Mouse (Mus musculus): ENCODE measurements at regions not wholly inside any gene's neighbourhood (a gene's known extent, or its start where the extent isn't known, plus 50 kb on each side); places are given as distances from the start of the nearest gene placed in this dataset.
"Not testable (repeated sequence)": the region's sequence is repeated elsewhere in the genome, so short reads cannot be mapped to it uniquely, and the experiment has no call there.

DNA sequence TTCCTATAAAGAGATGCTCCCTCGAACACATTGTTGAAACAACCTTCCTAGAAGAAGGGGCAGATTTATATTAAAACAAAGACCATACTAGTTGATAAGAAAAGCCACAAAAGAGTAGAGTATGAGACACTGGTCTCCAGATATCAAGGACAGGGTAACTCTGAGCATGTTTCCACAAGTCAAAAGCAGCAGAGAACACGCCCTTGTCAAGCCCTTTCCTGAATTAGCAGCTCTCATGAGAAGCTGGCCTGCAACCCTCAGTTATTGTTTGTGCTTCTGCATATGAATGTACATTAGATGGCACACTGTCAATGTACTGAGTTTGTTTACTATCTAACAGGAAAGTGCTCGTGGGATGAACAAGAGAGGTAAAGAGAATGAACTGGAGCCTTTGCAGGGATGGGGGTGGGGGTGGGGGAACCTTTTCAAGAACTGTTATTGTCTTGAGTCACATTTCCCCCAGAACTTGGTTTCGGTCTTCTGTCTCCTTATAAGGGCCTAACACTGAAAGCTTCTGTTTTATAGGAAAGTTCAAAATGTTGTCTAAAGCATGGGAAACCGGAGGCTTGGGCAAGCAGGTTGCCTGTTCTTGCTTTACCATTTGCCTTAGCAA lies 228.6 kb upstream of the Zpld1 start:
- no peak for DNase-seq
- intact Hi-C loops (cut with DNase I) = no loop called here

DNA sequence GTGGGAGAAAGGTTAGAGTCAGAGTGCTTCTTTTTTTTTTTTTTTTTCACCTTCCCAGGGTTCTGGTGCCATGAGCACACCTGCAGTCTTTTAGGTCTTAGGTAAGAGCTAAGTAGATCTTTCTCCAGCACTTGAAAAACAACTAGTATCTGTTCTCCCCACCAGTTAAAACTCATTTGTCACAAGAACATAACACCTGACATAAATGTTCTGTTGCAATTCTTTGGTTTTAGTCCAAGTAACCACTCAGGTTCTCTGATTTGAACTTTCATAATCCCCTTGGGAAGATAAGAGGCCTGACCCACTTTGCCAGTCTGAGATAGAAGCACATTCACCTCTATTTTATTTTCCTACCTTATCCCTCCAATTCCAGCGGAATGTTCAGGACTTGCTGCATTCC lies 225.5 kb upstream of the Zpld1 start:
- no peak for DNase-seq
- intact Hi-C loops (cut with DNase I) = no loop called here

DNA sequence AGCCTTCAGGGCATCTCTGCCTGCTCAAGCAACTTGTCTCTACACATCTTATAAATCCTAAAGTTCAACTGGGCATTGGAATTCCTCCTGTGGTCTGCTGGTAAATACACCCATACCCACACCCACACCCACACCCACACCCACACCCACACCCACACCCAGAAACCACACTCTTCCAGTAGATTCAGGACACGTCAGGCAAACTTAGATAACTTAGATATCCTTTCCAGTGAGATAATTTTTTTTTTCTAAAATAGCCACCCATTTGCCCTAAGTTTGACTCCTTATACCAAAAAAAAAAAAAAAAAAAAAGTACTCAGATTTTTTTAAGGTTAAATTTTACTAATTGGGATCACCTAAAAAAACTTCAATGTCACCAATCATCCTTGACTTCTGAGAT lies 224.5 kb upstream of the Zpld1 start:
- intact Hi-C loops (cut with DNase I) = no loop called here

DNA sequence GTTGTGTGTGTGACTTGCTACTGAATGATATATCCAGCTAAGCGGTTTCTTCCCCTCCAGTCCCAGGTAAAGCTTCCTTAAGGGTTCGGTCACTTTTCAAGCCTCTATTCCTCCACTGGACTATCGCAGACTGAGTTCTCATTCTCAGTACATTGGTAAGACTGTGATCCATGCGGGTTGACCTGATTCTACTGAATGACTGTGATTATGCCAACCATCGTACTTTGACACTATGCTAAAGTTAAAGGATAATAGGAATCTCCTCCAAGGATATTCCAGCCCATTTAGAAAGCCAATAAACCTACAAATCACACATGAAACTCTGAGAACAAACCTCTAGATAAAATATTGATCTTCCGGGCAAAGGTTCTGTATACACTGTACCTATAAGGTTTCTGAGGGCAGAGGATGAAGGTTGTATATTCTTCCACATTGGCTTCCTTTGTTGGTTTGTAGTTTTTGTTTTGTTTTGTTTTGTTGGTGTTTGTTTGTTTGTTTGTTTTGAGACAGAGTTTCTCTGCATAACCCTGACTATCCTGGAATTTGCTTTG lies 223.7 kb upstream of the Zpld1 start:
- DNase-seq = no peak
- intact Hi-C loops (cut with DNase I) = no loop called here

More for the DNA sequence above, 224.5 kb upstream of the Zpld1 start:
- DNase-seq = no peak

DNA sequence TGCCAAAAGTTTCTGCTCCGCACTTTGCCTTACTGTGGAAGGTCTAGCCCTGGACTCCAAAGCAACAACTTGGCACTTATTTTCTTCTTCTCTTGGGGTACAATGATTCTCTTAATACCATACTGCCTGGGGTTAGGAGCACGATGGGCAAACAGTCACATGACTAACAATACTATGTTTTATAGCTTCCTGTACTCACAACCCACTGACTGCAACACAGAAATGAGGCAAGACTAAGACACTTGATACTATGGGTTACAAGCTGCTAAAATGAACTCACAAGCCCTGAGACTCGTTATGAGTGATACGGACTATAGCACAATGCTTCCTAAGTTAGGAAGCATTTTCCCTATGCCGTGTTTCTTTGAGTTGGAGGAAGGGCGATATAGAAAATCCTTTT lies 222.3 kb upstream of the Zpld1 start:
- intact Hi-C loops (cut with DNase I) = no loop called here
- DNase-seq = no peak

DNA sequence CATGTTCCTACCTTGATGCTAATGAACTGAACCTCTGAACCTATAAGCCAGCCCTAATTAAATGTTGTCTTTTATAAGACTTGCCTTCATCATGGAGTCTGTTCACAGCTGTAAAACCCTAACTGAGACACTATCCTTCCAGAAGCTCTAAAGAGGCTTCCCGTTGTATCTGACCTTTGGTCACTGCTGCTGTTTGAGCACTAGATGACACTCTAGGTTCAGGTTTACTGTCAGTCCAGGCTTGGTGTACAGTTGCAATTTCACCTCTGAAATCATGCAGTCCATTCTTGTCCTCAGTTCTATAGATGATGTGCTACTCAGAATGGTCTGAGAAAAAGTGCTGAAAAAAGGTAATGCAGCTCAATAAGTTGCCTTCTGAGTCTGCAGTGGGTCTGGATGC lies 221.9 kb upstream of the Zpld1 start:
- intact Hi-C loops (cut with DNase I) = loop anchor here (1.0 kb wide), 1 partner anchor 334 kb away; no protein-coding TSS in a partner anchor
- peak in 1 of 2 experiments; percentile 22 for DNase-seq

DNA sequence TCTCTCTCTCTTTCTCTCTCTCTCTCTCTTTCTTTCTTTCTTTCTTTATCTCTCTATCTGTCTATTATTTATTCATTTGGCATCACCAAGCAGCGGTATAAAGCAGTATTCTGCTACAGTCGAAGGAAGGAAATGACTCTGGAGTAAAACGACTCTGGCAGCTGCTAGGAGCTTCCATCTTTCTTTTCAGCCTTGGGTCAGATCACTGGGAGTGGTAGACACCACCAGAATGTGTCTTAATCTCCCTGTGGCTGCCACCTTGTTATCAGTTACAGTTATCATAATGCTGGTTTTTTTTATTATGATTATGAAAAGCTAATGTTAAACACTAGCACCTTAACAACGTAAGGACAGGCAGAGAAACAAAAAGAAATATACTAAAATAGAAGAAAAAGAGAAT lies 219.2 kb upstream of the Zpld1 start:
- intact Hi-C loops (cut with DNase I) = no loop called here
- no peak for DNase-seq

DNA sequence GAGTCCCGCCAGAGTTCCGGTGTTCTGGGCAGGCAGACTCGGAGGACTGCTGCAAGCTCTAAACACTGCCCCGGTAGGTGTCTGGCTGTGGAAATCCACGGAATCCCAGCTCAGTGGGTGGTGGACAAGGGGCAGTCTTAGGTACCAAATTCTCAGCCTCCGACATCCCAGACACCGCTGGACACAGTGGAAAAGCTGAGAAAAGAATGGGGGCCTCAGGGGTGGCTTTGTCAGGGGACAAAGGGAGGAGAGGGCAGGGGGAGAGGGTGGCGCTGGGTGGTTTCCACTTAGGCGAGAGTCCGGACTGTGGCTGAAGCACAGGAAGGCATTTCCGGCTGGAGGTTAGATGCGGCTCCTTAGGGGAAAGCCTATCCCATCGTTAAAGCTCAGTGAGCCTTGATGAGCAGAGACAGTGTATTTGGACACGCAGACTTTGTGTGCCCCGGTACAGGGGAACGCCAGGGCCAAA lies 217.5 kb upstream of the Zpld1 start:
- intact Hi-C loops (cut with DNase I) = no loop called here
- DNase-seq = no peak

DNA sequence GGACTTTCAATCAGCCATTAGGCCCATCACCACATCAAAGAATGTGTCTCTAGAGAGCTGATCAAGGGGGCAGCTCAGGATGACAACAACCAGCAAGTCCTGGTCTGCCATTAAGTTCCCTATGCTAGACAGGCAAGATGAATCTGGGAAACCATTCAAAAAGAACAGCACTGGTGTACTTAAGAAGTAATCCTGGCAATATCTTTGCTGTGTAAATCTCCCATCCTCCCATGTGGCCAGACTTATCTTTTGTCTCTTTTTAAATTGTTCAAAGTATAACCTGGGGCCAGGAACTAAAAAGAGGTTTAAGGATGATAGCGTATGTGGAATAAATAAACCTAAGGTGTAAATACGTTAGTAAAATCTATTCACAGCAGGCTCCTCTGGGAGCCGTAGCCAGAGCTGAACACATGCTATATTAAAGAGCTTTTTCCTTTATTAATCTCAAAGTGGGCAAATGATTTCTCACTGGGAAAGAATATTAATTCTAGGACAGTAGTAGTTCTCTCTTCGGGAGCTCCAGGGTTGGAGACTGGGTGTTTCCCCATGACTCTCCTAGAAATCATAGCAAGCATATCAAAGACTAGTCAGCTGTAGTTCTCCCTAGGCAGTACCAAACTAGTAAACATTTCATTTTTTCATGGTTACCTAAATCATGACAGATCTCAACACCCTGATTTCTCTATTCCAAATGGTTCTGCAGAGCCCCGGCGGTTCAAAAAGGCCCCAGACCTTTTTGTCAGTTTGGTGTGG lies 216.8 kb upstream of the Zpld1 start:
- intact Hi-C loops (cut with DNase I) = no loop called here
- DNase-seq = no peak

DNA sequence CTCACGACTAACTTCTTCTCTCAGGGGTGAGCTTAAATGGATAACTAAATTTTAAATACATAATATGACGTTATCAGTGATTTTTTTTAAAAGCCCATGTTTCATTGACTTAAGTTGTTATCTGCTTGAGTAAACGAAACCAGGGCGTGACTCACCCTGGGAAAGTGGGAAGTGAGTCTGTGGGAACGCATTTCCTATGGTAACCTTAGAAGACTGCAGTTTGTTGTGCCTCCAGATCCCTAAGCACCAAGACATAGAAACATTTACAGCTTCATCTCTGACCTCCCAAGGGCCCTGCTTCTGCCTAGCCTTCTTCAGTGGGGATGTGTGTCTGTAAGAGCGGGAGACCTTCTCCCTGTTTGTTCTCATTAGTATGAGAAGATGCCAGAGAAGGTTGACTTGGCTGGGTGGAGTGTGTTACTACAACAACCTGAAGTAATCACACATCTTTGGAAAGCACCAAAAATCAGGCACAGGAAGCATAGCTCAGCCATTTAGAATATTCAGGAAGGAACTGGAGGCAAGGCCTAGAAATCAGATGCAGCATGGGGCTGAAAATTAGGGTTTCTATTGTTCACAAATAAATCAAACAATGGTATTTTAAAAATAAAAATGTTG lies 207.1 kb upstream of the Zpld1 start:
- DNase-seq = no peak
- intact Hi-C loops (cut with DNase I) = no loop called here

DNA sequence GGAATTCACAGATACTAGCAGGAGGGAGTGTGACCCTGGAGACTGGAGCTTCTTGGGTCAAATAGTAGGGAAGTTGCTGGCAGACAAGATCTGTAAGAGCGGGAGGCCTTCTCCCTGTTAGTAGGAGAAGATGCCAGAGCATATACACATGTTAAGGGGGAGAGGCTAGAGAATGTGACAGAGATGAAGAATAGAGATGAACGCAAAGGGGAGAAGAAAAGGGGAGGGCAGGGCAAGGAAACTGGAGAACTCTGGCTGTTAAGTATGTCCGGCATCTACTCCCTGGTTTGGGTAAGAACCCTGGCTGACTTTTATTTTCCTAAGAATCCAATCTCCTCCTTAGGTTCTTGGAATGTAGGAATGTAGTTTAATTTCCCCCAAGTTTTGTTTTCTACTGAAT lies 206.5 kb upstream of the Zpld1 start:
- intact Hi-C loops (cut with DNase I) = no loop called here
- no peak for DNase-seq

DNA sequence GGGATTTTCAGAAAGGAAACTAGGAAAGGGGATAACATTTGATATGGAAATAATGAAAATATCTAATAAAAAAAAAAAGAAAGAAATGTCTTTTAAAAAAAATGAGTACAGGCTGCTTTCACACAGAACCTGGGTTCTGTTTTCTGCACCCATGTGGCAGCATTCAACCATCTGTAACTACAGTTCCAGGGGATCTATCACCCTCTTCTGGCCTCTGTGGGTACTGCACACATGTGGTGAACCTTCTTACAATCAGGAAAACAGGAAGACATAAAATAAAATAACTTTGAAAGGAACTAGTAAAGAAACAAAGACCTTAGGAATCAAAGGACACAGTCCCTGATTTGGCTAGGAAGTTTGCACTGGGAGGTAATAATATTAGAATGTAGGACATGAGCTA lies 205.5 kb upstream of the Zpld1 start:
- DNase-seq = no peak
- intact Hi-C loops (cut with DNase I) = no loop called here

DNA sequence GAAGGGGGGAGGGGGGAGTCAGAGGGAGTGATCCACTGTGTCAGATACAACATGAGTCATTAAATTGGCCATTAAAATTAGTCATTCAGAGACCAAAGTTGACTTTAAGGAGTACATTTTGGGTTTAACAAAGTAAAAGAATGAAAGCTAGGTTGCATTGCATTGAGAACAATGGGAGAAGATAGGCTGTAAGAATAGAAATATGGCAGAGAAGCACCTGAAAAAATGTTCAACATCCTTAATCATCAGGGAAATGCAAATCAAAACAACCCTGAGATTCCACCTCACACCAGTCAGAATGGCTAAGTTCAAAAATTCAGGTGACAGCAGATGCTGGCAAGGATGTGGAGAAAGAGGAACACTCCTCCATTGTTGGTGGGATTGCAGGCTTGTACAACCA lies 202.0 kb upstream of the Zpld1 start:
- intact Hi-C loops (cut with DNase I) = not testable (repeated sequence)

DNA sequence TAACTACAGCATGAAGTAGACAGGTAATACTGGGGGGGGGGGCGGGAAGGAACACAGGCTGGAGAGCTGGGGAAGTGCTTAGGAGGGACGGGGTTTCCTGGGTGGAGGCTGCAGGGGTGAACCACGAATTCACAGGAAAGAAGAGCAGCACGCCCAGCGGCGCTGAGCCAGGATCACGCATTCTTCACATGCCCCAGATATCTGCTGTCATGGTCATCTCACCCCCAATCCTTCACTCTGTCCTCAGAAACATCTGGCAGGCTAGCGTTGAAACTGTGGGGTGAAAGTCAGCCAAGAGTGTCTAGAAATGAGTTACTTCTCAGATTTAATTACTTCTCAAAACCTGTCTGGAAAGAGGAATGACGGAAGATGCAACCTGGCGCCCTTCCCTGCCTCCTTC lies 197.3 kb upstream of the Zpld1 start:
- DNase-seq = no peak
- intact Hi-C loops (cut with DNase I) = no loop called here

More for the DNA sequence above, 202.0 kb upstream of the Zpld1 start:
- DNase-seq = not testable (repeated sequence)

DNA sequence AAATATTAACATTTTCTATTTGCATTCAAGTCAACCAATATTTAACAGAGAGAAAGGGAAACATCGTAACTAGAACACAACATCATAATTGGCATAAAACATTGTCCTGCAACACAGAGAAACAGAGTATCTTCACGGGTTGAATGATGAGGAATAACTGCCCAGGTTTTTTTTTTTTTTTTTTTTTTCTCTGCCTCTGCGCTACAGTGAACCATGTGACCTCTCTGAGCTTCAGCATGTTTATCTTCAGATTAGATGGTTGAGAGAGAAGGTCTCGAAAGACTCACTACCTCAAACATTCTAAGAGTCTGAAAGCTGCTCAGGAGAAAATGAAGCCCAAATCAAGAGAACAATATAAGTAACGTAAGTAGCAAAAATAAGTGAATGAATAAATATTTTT lies 196.4 kb upstream of the Zpld1 start:
- no peak for DNase-seq
- intact Hi-C loops (cut with DNase I) = no loop called here

DNA sequence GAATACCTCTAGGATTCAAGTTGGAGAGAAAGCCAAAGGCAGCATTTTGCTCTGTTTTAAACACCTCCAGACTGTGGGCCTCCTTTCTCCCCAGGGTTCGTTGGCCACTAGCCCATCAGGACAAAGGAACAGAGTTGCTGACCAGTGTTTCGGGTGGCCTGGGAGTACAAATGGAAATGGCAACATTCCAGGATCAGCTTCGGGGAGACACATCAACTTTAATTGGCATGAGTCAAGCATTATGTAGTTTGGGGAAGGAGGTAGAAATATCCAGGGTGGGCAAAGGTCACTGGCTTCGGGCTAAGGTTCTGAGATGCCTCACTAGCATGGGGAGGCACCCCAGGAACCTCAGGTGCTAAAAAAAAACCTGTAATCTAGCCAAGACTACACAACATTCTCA lies 194.3 kb upstream of the Zpld1 start:
- intact Hi-C loops (cut with DNase I) = no loop called here

DNA sequence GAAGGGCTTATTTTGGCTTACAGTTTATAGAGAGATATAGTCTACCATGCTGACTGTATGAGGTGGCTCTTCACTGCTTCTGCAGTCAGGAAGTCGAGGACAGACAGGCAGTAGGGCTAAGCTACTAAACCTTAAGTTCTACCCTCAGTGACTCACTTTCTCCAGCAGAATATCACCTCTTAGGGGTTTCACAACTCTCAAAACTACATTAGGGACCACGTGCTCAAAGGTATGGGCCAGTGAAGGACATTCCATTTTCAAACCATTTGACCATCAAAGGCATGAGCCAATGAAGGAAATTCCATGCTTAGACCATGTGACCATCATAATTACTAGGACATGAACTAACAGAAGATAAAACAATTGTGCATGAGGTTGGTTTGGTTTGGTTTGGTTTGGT lies 186.6 kb upstream of the Zpld1 start:
- intact Hi-C loops (cut with DNase I) = no loop called here
- no peak for DNase-seq

More for the DNA sequence above, 194.3 kb upstream of the Zpld1 start:
- no peak for DNase-seq

DNA sequence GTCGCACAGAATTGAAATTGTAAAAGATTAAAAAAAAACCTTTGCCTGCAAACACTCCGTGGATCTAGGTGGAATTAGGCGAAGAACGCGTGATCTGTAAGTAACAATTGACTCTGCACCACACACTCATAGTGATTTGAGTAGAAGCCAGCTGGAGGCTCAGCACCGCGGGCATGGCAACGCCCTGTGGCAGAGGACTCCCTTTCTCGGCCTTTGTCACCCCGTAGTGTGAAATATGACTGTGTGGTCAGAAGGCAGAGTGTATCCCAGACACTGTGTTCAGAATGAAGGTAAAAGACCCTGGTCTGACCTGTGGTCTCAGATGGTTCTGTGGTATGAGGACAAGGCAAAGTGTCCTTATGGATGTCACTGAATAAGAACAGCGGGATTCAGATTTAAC lies 183.0 kb upstream of the Zpld1 start:
- no peak for DNase-seq
- intact Hi-C loops (cut with DNase I) = no loop called here

DNA sequence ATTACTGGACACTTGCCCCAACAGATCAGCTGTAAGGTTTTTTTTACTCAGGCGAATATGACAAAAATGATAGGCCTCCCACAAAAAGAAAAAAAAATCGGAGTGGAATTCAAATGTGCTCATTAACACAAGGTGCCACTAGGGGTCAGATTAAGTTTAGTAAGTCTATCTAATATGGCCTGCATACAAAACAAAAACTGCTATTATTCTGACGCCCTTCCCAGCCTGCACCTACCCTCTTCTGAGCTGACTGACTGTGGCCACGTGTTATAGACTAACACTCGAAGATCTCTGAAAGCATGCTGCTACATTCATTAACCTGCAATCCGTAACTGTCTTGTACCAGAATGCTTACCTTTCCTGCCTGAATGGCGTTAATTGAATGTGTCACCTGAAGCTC lies 182.5 kb upstream of the Zpld1 start:
- DNase-seq = no peak
- intact Hi-C loops (cut with DNase I) = no loop called here

DNA sequence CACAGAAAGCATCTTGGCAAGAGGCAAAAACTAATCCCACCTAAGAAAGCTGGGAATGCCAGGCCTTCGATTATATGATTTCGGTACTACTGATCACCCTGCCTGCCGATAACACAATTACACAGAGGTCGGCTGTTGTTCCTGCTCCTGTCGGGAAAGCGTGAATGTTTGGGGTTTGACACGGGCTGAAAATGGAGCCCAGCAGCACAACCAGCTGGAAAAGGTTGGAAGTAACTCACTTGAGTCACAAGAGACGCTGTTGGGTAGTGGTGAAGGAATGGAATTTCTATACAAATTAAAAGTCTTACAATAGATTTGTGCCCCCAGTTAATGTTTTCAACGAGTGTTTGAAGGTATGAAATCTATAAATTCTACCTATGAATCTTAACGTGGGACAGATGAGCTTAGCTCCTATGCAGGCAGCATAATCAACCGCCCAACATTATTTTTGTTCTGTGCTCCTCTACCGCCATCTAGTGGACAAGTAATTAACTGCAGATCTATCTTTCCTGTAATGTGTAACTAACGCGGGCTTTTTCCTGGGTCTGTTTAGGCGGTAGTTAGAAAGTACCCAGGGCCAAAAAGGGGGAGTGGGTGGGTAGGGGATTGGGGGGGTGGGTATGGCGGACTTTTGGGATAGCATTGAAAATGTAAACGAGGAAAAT lies 178.9 kb upstream of the Zpld1 start:
- peak; percentile 24 to 30 for DNase-seq
- intact Hi-C loops (cut with DNase I) = loop anchor here (5.0 kb wide), 1 partner anchor 324 kb away; no protein-coding TSS in a partner anchor

DNA sequence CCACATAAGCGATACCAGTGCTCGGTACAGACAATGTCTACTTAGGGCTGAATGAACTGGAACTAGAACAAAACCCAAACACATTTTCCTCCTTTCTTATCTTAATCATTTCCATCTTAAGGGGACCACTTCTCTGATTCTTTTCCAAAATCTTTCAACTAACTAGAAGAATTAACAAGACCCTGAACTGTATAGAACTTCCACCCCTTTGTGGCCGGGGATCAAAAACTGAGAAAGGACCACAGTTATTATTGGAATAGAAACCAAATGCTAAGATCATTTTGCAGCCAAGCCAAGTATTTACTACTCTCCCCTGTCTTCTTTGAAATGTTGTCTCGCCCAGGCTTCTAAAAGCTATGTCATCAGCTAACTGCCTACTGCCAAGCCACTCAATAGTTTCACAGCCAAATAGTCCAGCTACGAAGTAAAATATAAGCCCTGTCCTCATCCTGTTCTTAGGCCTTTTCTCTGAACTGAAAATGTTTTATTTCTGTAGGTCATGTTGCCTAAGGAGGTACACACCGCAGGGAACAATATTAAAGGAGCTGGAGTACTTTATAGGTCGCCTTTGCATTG lies 177.3 kb upstream of the Zpld1 start:
- no peak for DNase-seq
- intact Hi-C loops (cut with DNase I) = loop anchor here (5.0 kb wide), 1 partner anchor 323 kb away; no protein-coding TSS in a partner anchor

Measured in heart, postnatal 36 days (tissue).